Mouse (Mus musculus) myocyte (in vitro differentiated cells): ENCODE results near the gene Sbk2.

Experiments used
- MYOG ChIP-seq, 3 experiments: IDR thresholded peaks; one replicate each; pipeline ENCODE4 v1.6.1; 2011; ENCODE audit warnings: control low read depth in 2 of 3, low read depth in 2 of 3, mild to moderate bottlenecking in 2 of 3; ENCODE audit not compliant: insufficient read length in 2 of 3, control insufficient read depth in 1 of 3, insufficient read depth in 1 of 3
- USF1 ChIP-seq: IDR thresholded peaks from one replicate; pipeline ENCODE4 v1.6.1; 2011; ENCODE audit warnings: low read depth, mild to moderate bottlenecking, control low read depth, moderate library complexity

- TF ChIP-seq USF1 (no peak), MYOG (IDR thresholded peaks at IDR 0.05; ENCODE audit: control insufficient read depth in 1 of 3, insufficient read depth in 1 of 3, insufficient read length in 2 of 3, low read depth in 2 of 3) (no peak)
Measured at GRCm38 (mm10) chr7:4919971-4920370, 44.2 kb downstream of the Sbk2 start.
